ENCODE assay signal across 9 mouse cellular contexts in the genomic region with DNA sequence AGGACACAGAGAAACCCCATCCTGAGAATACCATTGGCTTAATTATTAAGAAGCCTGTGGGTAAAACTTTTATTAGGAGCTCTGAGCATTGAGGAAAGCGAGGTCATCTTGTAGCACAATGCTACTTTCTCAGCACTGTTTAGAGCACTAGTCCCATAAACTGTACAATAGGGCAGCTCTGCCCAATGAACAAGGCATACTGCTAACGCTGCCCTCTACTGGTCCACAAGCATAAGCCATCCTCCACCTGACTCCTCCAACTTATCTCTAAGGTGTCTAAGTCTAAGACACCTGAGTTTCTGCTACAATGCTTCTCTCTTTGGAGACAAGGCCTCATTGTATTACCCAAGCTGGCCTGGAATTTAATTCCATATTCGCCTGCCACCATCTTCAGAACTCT. TPM values are rescaled to one million over a fixed set of nuclear protein-coding genes. Genes with fewer than 3 reads are reported as not detected.
A peak's percentile ranks its signal among the peaks of the same experiment; 100 is the strongest.
DNase-seq lines count a peak whose midpoint lies in the region; ATAC-seq and TF ChIP-seq lines count a peak whose summit lies in the region.
"Had no signal": no experiment of that assay in that cellular context is flagged by ENCODE, and none has a peak within 500 bp of the region (broad histone marks: within the 10 kb centered on the region; RNA-seq: fewer than 3 reads in every experiment).

No protein-coding gene starts in this region.

- no peak overlapping the region for H3K4me2 ChIP-seq in midbrain, postnatal 0 days (ENCODE audit: low read depth, low read length, poor library complexity, severe bottlenecking)
- no peak overlapping the region for H3K4me2 ChIP-seq in midbrain, embryonic 16.5 days (ENCODE audit: low read length)
- H3K4me2 ChIP-seq in intestine, postnatal 0 days (replicated peaks; ENCODE audit: low read depth), result no peak overlapping the region
- H3K4me2 ChIP-seq: midbrain, embryonic 12.5 days had no signal

- H3K36me3 ChIP-seq in midbrain, postnatal 0 days (ENCODE audit: insufficient read depth, low read length), result peaks cover 58% of the 10 kb centered on the region
- H3K36me3 ChIP-seq in midbrain, embryonic 16.5 days (ENCODE audit: control insufficient read depth, insufficient read depth, low read length), result peaks cover 39% of the 10 kb centered on the region
- peaks cover 62% of the 10 kb centered on the region for H3K36me3 ChIP-seq in intestine, postnatal 0 days (ENCODE audit: control insufficient read depth, insufficient read depth)
- H3K36me3 ChIP-seq in small intestine, adult 2 months (ENCODE audit: control insufficient read depth, insufficient read depth, low read length), result peaks cover 51% of the 10 kb centered on the region

- TF ChIP-seq CTCF in midbrain, postnatal 0 days (IDR thresholded peaks at IDR 0.05), result peak; percentile 74
- peak; percentile 84 for TF ChIP-seq CTCF in intestine, postnatal 0 days (IDR thresholded peaks at IDR 0.05; ENCODE audit: low read depth)
- TF ChIP-seq CTCF in small intestine, adult 2 months (IDR thresholded peaks at IDR 0.05; ENCODE audit: extremely low read depth, insufficient read length, insufficient replicate concordance, low read depth, low read length), result peak; percentile 42; the same call in 1 of the 2 replicates

- no peak for TF ChIP-seq POLR2A in small intestine, adult 2 months (IDR thresholded peaks at IDR 0.05; ENCODE audit: low read depth, low read length)

- peak; percentile 32 for DNase-seq in cerebellum, adult 9-10 months
- no peak for DNase-seq in cerebellum, adult 11-12 months
- DNase-seq in midbrain, postnatal 0 days (ENCODE audit: low spot score), result peak; percentile 48
- no peak for DNase-seq in adrenal gland, adult 18-20 months (ENCODE audit: low spot score in 2 of 2)
- DNase-seq in gastrocnemius, adult 18-20 months (ENCODE audit: low spot score), result no peak

- no peak for ATAC-seq in midbrain, postnatal 0 days (ENCODE audit: low FRiP score)
- ATAC-seq in midbrain, embryonic 16.5 days, result no peak
- ATAC-seq in intestine, postnatal 0 days, result no peak; the same call in 1 of the 2 replicates

- H3K9me3 ChIP-seq in midbrain, postnatal 0 days (ENCODE audit: low read length), result no peaks in the 10 kb centered on the region
- H3K9me3 ChIP-seq in midbrain, embryonic 16.5 days (replicated peaks; ENCODE audit: control insufficient read depth, low read length, poor library complexity, severe bottlenecking), result no peaks in the 10 kb centered on the region
- no peaks in the 10 kb centered on the region for H3K9me3 ChIP-seq in intestine, postnatal 0 days (ENCODE audit: control insufficient read depth)
- H3K9me3 ChIP-seq: midbrain, embryonic 12.5 days had no signal

- no peaks in the 10 kb centered on the region for H3K4me1 ChIP-seq in midbrain, postnatal 0 days (ENCODE audit: insufficient read depth, low read length)
- no peaks in the 10 kb centered on the region for H3K4me1 ChIP-seq in midbrain, embryonic 16.5 days (ENCODE audit: control insufficient read depth, insufficient read depth, low read length)
- H3K4me1 ChIP-seq in intestine, postnatal 0 days (replicated peaks; ENCODE audit: control insufficient read depth, insufficient read depth, low read length), result no peaks in the 10 kb centered on the region
- no peaks in the 10 kb centered on the region for H3K4me1 ChIP-seq in small intestine, adult 2 months (ENCODE audit: control insufficient read depth, insufficient read depth, insufficient read length, low read length)
- H3K4me1 ChIP-seq: midbrain, embryonic 12.5 days had no signal

- no peaks in the 10 kb centered on the region for H3K27me3 ChIP-seq in midbrain, postnatal 0 days (ENCODE audit: insufficient read depth, low read length)
- H3K27me3 ChIP-seq in midbrain, embryonic 16.5 days (ENCODE audit: control insufficient read depth, insufficient read depth, low read depth, low read length), result no peaks in the 10 kb centered on the region
- H3K27me3 ChIP-seq in intestine, postnatal 0 days (replicated peaks; ENCODE audit: control insufficient read depth, insufficient read depth, low read length), result no peaks in the 10 kb centered on the region
- no peaks in the 10 kb centered on the region for H3K27me3 ChIP-seq in small intestine, adult 2 months (ENCODE audit: control insufficient read depth, insufficient read depth, low read length)
- H3K27me3 ChIP-seq: midbrain, embryonic 12.5 days had no signal

- no peak overlapping the region for H3K9ac ChIP-seq in midbrain, postnatal 0 days (replicated peaks; ENCODE audit: low read length, poor library complexity, severe bottlenecking)
- H3K9ac ChIP-seq in midbrain, embryonic 16.5 days (ENCODE audit: low read depth, low read length), result no peak overlapping the region
- no peak overlapping the region for H3K9ac ChIP-seq in intestine, postnatal 0 days (ENCODE audit: low read depth, low read length)
- H3K9ac ChIP-seq: midbrain, embryonic 12.5 days had no signal

- no peak overlapping the region for H3K27ac ChIP-seq in midbrain, postnatal 0 days (ENCODE audit: low read depth, low read length)
- H3K27ac ChIP-seq in midbrain, embryonic 16.5 days (ENCODE audit: low read length), result no peak overlapping the region
- H3K27ac ChIP-seq in intestine, postnatal 0 days (ENCODE audit: low read depth, low read length), result no peak overlapping the region
- H3K27ac ChIP-seq in small intestine, adult 2 months (ENCODE audit: insufficient read depth, low read depth, low read length), result no peak overlapping the region
- H3K27ac ChIP-seq: midbrain, embryonic 12.5 days had no signal

- no peak overlapping the region for H3K4me3 ChIP-seq in midbrain, postnatal 0 days (ENCODE audit: low read depth, low read length)
- no peak overlapping the region for H3K4me3 ChIP-seq in midbrain, embryonic 16.5 days (ENCODE audit: low read depth, low read length)
- H3K4me3 ChIP-seq in intestine, postnatal 0 days (ENCODE audit: low read depth, low read length), result no peak overlapping the region
- no peak overlapping the region for H3K4me3 ChIP-seq in small intestine, adult 2 months (ENCODE audit: low read depth, low read length)
- H3K4me3 ChIP-seq: midbrain, embryonic 12.5 days had no signal

- 78% methylated on average over 3 of the region's 3 CpGs for WGBS in midbrain, postnatal 0 days
- 82% methylated on average over 3 of the region's 3 CpGs for WGBS in midbrain, embryonic 16.5 days
- 76% methylated on average over 3 of the region's 3 CpGs for WGBS in intestine, postnatal 0 days
- WGBS in small intestine, adult 2 months, result 70% methylated on average over 3 of the region's 3 CpGs

RNA-seq across cellular contexts. Expression of a gene that starts 9.7 kb away (rescaled TPM):
- 72.3 and 82.2 TPM in 2 replicates for total RNA-seq in midbrain, postnatal 0 days (2014; rRNA removed)
- 25.9 TPM in 2 replicates for polyA plus RNA-seq in midbrain, postnatal 0 days (2015; fragmentation: Nextera tagmentation; extraction: Ambion mirVana)
- polyA plus RNA-seq in midbrain, embryonic 16.5 days (2015; fragmentation: Nextera tagmentation; extraction: Ambion mirVana), result 41.3 and 42.8 TPM in 2 replicates
- polyA plus RNA-seq in intestine, postnatal 0 days (2015; fragmentation: Nextera tagmentation; extraction: Ambion mirVana), result 22.2 and 28.3 TPM in 2 replicates
- 92.2 and 198 TPM in 2 replicates for polyA plus RNA-seq in small intestine, adult 2 months (2012; rRNA removed)
- 10 to 100 TPM; 75.8 to 79.5 TPM for total RNA-seq in adrenal gland, adult 18-20 months (2021)
- total RNA-seq in gastrocnemius, adult 18-20 months (2021), result 10 to 100 TPM; 41.0 to 41.4 TPM

RNA-seq across cellular contexts. Expression of a gene that starts 17.2 kb away (rescaled TPM):
- total RNA-seq in midbrain, postnatal 0 days (2014; rRNA removed), result 8.9 and 13.3 TPM in 2 replicates
- 16.7 and 18.2 TPM in 2 replicates for polyA plus RNA-seq in midbrain, postnatal 0 days (2015; fragmentation: Nextera tagmentation; extraction: Ambion mirVana)
- polyA plus RNA-seq in midbrain, embryonic 16.5 days (2015; fragmentation: Nextera tagmentation; extraction: Ambion mirVana), result 21.9 and 22.6 TPM in 2 replicates
- polyA plus RNA-seq in intestine, postnatal 0 days (2015; fragmentation: Nextera tagmentation; extraction: Ambion mirVana), result 38.1 and 40.2 TPM in 2 replicates
- polyA plus RNA-seq in small intestine, adult 2 months (2012; rRNA removed), result 14.8 and 27.1 TPM in 2 replicates
- 10 to 100 TPM; 11.9 to 13.3 TPM for total RNA-seq in adrenal gland, adult 18-20 months (2021)
- total RNA-seq in gastrocnemius, adult 18-20 months (2021), result 10 to 100 TPM; 16.6 to 19.3 TPM

RNA-seq across cellular contexts. Expression of a gene that starts 26.5 kb away (rescaled TPM):
- total RNA-seq in midbrain, postnatal 0 days (2014; rRNA removed), result 55.6 and 68.4 TPM in 2 replicates
- 103 and 104 TPM in 2 replicates for polyA plus RNA-seq in midbrain, postnatal 0 days (2015; fragmentation: Nextera tagmentation; extraction: Ambion mirVana)
- polyA plus RNA-seq in midbrain, embryonic 16.5 days (2015; fragmentation: Nextera tagmentation; extraction: Ambion mirVana), result 61.6 and 74.5 TPM in 2 replicates
- polyA plus RNA-seq in intestine, postnatal 0 days (2015; fragmentation: Nextera tagmentation; extraction: Ambion mirVana), result 4.7 and 5.1 TPM in 2 replicates
- polyA plus RNA-seq in small intestine, adult 2 months (2012; rRNA removed), result 3.4 and 4.3 TPM in 2 replicates
- total RNA-seq in adrenal gland, adult 18-20 months (2021), result 10 to 100 TPM in 1 of 2 experiments, 1 to 10 TPM in 1; 8.5 to 12.2 TPM
- under 1 TPM; 0.47 to 0.57 TPM for total RNA-seq in gastrocnemius, adult 18-20 months (2021)

RNA-seq across cellular contexts. Expression of a gene that starts 31.9 kb away (rescaled TPM):
- 7.9 and 9.6 TPM in 2 replicates for total RNA-seq in midbrain, postnatal 0 days (2014; rRNA removed)
- polyA plus RNA-seq in midbrain, postnatal 0 days (2015; fragmentation: Nextera tagmentation; extraction: Ambion mirVana), result 4.2 and 4.5 TPM in 2 replicates
- polyA plus RNA-seq in midbrain, embryonic 16.5 days (2015; fragmentation: Nextera tagmentation; extraction: Ambion mirVana), result 7.7 and 7.8 TPM in 2 replicates
- 4.7 and 5.7 TPM in 2 replicates for polyA plus RNA-seq in intestine, postnatal 0 days (2015; fragmentation: Nextera tagmentation; extraction: Ambion mirVana)
- 1.0 and 1.7 TPM in 2 replicates for polyA plus RNA-seq in small intestine, adult 2 months (2012; rRNA removed)
- 10 to 100 TPM; 20.4 to 45.3 TPM for total RNA-seq in adrenal gland, adult 18-20 months (2021)
- 10 to 100 TPM; 12.0 to 12.7 TPM for total RNA-seq in gastrocnemius, adult 18-20 months (2021)

RNA-seq across cellular contexts. Expression of a gene that starts 32.0 kb away (rescaled TPM):
- total RNA-seq in midbrain, postnatal 0 days (2014; rRNA removed), result 50.5 and 56.7 TPM in 2 replicates
- 23.6 and 24.0 TPM in 2 replicates for polyA plus RNA-seq in midbrain, postnatal 0 days (2015; fragmentation: Nextera tagmentation; extraction: Ambion mirVana)
- 36.0 and 37.4 TPM in 2 replicates for polyA plus RNA-seq in midbrain, embryonic 16.5 days (2015; fragmentation: Nextera tagmentation; extraction: Ambion mirVana)
- 7.7 and 8.2 TPM in 2 replicates for polyA plus RNA-seq in intestine, postnatal 0 days (2015; fragmentation: Nextera tagmentation; extraction: Ambion mirVana)
- 5.3 and 8.4 TPM in 2 replicates for polyA plus RNA-seq in small intestine, adult 2 months (2012; rRNA removed)
- 10 to 100 TPM; 45.7 to 85.4 TPM for total RNA-seq in adrenal gland, adult 18-20 months (2021)
- total RNA-seq in gastrocnemius, adult 18-20 months (2021), result 1 to 10 TPM; 9.0 to 9.6 TPM

Comparison
In these comparisons a context has a peak if more than half of its experiments do, and no peak if none do; other contexts are left out.
1. DNase-seq: peak in cerebellum, adult 9-10 months (single experiment) and midbrain, postnatal 0 days (single experiment); none in cerebellum, adult 11-12 months (single experiment), adrenal gland, adult 18-20 months (0 of 2) and gastrocnemius, adult 18-20 months (single experiment).
2. RNA of a gene that starts 26.5 kb away (polyA plus RNA-seq): 103 to 104 TPM in midbrain, postnatal 0 days and 61.6 to 74.5 TPM in midbrain, embryonic 16.5 days; 4.7 to 5.1 TPM in intestine, postnatal 0 days and 3.4 to 4.3 TPM in small intestine, adult 2 months; every median in the first group is over 10 times any median in the second.
3. Peak in every context shown above with its lines, with median percentiles within 50 percentile points of each other: CTCF ChIP-seq.